Mouse (Mus musculus): Measurements from ENCODE around the gene Gm5460.

Gm5460 gene

DNA sequence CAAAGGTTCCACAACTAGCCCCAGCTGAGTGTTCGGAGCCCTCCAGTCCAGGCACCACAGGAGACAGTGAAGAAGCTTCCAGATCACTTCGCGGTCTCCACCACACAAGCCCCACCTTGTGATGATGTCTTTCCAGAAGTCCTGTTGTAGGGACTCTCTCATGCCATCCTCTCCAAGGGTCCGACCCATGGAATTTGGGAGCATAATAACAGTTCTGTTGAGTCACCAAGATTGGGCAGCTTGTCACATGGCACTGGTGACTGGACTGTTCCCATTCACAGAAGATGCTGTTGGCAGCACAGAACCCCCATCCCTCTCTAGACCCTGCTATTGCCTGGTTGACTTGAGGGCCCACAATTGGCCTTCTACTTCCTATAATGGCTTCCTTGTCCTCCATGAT, at the start of gene Gm5460:
Gene Gm5460 (plus strand): TSS at position 378 of the 400 bp plus-strand sequence.
- DNase-seq (ENCODE audit: low read depth in 2 of 2, low spot score in 2 of 2) = no peak

- DNase-seq (ENCODE audit: low read depth in 2 of 2, low spot score in 2 of 2) = no peak
Observed at GRCm38 (mm10) chr14:33972679-33973078, 43.9 kb upstream of the Gm5460 start.

GRCm38 (mm10) chr14:33974752-33975151, 41.8 kb upstream of the Gm5460 start:
- no peak for DNase-seq (ENCODE audit: low read depth in 2 of 2, low spot score in 2 of 2)

- no peak for DNase-seq (ENCODE audit: low read depth in 2 of 2, low spot score in 2 of 2)
Observed at GRCm38 (mm10) chr14:33977748-33978147, 38.8 kb upstream of the Gm5460 start.

DNA sequence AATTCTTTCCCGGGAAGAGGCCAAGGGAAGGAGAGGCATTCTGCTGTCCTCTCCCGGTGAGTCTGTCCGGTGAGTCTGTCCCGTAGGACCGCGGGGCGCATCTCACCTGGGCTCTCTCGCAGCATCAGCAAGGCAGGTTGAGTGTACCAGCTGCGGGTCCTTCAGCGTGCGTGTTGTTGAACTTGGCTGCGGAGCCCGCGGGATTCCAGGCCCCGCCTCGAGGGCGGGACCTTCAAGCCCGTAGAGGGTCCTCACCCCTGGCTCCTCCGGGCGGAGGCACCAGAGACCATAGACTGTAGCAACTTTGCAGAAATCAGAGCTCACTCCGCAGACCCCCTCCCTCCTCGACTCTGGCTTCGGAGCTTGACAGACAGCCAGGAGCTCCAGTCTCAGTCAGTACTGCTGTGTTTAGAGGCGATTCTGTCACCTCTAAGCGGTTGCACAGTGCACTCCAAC, 37.9 kb upstream of the Gm5460 start, which contains the start of gene Zfp488:
Gene Zfp488 (minus strand): TSS at position 161 of the 456 bp plus-strand sequence.
- no peak for DNase-seq (ENCODE audit: low read depth in 2 of 2, low spot score in 2 of 2)

DNA sequence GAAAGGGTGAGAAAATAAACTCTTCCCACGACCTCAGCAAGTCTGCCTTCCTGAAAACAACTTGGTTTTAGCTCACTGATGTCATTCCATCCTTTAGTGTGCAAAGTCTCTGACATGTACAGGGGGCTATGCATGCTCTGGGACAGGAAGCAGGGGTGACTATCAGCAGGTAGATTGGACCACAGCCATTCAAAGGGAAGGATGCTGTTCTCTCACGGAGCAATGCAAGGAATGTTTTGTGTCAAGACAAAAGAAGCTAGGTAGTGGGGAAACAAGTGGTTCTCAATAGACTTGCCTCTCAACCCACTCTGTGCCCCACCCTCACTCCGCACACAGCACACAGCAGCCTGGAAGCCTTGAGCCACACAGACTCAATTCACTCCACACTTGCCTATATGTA, 27.4 kb upstream of the Gm5460 start:
- DNase-seq (ENCODE audit: low read depth in 2 of 2, low spot score in 2 of 2) = no peak

GRCm38 (mm10) chr14:33991971-33992370, 24.6 kb upstream of the Gm5460 start:
- no peak for DNase-seq (ENCODE audit: low read depth in 2 of 2, low spot score in 2 of 2)

GRCm38 (mm10) chr14:33993051-33993450, 23.5 kb upstream of the Gm5460 start:
- DNase-seq (ENCODE audit: low read depth in 2 of 2, low spot score in 2 of 2) = no peak

DNA sequence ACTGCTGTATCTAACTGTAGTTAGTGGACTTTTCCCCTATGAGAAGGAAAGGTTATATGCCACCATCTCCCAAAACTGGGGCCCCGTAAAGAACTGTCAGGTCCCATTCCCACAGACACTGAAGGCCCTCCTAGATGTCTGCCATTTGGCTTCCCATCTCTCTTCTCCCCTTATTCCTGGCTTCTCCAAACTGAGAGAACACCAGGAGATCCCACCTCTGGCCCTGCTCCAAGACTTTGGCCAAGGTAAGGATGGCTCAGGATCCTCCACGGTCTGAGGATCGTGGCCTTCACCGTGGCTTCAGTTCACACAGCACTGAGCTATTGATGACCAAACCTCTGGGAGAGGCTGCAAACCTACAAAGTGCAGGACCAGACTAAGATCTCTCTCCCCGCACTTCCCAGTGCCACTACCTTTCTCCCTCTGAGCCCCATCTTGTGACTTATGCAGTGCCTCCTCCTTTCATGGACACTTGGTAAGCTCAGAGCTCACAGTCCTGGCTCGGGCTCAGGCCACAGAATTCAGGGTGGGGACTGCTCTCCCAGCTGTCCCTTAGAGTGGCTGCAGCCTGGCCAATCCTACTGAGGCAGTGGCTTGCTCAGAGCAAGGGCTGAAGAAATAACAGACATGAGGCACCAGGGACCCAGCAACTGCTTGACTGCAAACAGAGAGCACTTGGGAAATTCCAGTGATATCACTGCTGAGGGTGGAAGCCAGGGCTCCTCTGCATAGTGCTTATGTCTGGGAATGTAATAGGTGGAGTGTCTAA, 22.9 kb upstream of the Gm5460 start:
- no peak for DNase-seq (ENCODE audit: low read depth in 2 of 2, low spot score in 2 of 2)

- DNase-seq (ENCODE audit: low read depth in 2 of 2, low spot score in 2 of 2) = no peak
Observed at GRCm38 (mm10) chr14:33997427-33997826, 19.1 kb upstream of the Gm5460 start.

DNA sequence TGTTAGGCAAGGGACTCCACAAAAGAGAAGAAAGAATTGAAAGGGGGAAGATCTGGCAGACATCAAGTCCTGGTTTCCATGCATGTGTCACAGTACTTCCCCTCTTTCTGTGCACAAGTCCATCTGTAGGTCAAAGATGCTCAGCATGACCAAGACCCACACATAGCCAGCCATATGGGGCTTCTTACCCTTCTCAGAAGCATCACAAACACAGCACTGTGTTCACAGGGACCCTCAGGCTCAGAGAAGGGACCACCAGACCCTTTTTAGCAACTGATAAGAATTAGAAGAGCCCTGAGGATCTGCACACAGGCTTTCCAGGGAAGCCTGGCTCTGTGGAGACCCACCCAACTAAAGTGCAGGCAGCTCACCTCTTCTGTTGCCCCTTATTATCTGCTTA, 16.5 kb upstream of the Gm5460 start:
- DNase-seq (ENCODE audit: low read depth in 2 of 2, low spot score in 2 of 2) = no peak

GRCm38 (mm10) chr14:34001445-34001844, 15.1 kb upstream of the Gm5460 start:
- no peak for DNase-seq (ENCODE audit: low read depth in 2 of 2, low spot score in 2 of 2)

DNA sequence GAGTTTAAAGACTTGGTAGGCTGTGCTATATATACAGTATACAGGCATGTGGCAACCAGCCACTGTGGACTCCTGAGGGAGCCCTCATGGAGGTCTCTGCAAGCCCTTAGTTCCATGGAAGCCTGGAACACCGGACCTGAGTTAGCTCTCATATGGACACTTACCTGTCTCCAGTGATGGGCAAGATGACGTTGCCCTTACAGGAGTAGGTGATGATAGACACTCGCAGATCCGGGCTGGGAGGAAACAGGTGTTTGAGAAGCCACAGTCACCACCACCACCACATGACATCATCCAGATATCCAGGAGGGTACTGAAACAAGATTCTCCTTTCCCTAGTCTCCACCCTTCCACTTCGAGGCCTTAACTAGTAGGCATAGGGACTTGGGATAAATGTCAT, 14.2 kb upstream of the Gm5460 start:
- no peak for DNase-seq (ENCODE audit: low read depth in 2 of 2, low spot score in 2 of 2)

DNA sequence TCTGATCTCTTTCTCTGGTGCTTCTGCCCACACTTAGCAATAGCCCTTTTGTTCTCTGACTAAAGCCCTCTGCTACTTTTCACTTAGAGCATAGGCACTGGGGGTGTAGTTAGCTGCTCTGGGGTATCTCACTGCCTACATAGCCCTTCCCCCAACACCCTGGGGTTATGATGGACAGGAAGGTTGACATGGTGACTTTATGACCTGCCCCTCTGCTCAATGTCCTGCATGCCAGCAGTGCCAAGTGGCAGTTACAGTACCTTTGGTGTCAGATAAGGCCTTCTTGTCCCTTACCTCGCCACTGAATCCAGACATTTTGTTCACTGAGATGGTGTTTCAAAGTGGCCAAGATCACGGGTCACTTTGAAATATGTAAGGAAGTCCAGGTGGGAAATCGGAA, 1.5 kb upstream of the Gm5460 start, which contains the start of gene Gm30083:
Gene Gm30083 (minus strand): TSS at position 120 of the 400 bp plus-strand sequence.
- DNase-seq (ENCODE audit: low read depth in 2 of 2, low spot score in 2 of 2) = no peak

- no peak for DNase-seq (ENCODE audit: low read depth in 2 of 2, low spot score in 2 of 2)
Observed at GRCm38 (mm10) chr14:34016938-34017337, 380 bp downstream of the Gm5460 start.

DNA sequence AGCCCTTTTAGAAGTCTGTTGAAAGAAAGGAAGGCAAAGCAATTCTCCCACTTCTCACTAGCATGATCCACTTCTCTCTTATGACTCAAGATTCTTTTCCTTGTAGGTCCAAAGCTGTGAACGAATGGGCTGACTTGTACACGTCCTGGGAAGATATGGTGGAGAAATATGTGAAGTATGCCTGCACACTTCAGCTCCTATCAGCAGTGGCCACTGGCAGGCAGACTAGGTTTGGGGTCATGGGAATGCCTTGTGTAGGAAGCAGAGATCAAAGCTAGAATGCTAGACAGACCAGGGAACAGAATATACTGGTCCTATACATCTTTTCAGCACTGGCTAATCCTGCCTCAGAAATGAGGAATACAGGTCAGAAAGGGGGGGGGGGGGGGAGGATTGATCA, 10.2 kb downstream of the Gm5460 start:
- DNase-seq (ENCODE audit: low read depth in 2 of 2, low spot score in 2 of 2) = no peak

GRCm38 (mm10) chr14:34033841-34034610, 17.5 kb downstream of the Gm5460 start:
- no peak for DNase-seq (ENCODE audit: low read depth in 2 of 2, low spot score in 2 of 2)

DNA sequence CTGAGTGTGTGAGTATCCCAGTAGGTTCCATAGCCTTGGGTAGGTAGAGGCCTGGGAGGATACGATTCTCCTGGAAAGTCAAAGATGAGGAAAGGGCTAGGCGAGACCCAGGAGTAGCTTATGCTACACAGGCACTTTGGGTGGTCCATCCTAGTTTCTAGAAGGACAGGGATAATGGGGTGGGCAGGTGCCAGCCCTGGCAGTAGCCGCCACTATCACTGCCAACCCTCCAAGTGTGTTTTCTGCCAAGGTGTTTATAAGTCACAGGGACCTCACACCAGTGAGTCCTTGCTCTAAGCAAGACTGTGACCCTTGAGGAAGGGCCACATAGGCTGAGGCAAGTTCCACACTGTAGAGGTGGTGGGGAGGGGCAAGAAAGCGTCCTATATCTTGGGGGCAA, 24.7 kb downstream of the Gm5460 start:
- DNase-seq (ENCODE audit: low read depth in 2 of 2, low spot score in 2 of 2) = no peak

- no peak for DNase-seq (ENCODE audit: low read depth in 2 of 2, low spot score in 2 of 2)
Observed at GRCm38 (mm10) chr14:34043341-34043740, 26.8 kb downstream of the Gm5460 start.

DNA sequence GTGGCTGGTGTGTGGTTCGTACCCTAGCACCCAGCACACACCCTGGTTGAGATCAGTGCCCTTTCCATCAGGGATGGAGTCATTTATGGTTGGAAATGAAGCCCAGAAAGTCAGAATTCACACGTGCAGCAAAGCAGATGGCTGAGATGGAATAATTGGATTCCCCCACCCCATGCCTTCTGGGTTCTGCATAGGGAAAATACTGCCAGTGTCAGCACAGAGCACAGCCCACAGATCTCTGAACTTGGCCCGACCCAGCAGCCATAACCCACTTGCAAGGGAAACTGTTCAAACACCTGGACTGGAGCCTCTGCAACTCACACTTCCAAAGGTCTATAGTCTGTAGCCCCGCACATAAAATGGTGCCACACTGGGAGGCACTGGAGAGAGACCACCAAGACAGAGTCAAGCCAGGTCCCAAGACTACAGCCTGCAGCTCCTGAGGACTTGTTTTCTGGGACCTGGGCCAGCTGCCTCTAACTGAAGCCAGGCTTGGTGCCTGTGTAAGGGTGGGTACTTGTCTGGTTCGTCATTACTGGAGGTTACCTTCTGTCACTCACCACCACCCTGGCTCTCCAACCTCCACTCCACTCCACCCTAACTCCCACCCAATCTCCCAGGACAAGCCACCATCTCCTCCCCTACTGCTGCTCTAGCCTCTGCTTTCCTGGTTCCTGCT, 33.7 kb downstream of the Gm5460 start:
- no peak for DNase-seq (ENCODE audit: low read depth in 2 of 2, low spot score in 2 of 2)

- no peak for DNase-seq (ENCODE audit: low read depth in 2 of 2, low spot score in 2 of 2)
Observed at GRCm38 (mm10) chr14:34052516-34052915, 36.0 kb downstream of the Gm5460 start, which contains the start of gene Antxrl. Gene Antxrl, plus strand, starts transcription at chr14:34052707.

DNA sequence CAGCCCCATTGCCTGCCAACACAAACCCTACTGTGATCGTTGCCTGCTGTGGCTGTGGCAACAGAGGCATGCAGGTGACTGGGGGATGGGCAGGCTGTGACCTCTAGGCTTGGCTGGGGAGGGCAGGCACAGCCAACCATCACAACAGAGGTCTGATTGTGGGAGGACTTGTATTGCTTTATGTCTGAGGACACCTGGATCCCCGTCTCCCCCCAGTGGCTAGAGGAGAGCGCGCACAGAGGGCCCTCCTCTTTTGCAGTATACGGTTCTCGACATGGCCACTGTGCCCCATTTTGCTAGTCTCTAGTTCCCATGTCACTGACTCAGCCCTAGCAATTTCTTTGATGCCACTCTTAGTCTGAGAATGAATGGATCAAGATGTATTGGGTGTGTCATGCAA, 55.1 kb downstream of the Gm5460 start:
- no peak for DNase-seq (ENCODE audit: low read depth in 2 of 2, low spot score in 2 of 2)

Data from CD8-positive naive resting alpha-beta T cell, adult 2 months (primary cell).